In genomic region chr9:16353049-16353724, GRCm38 (mm10) we compare ENCODE assay signal across 12 mouse cellular contexts.
DNase-seq lines count a peak whose midpoint lies in the region; ATAC-seq and TF ChIP-seq lines count a peak whose summit lies in the region.
"Had no signal": no experiment of that assay in that cellular context is flagged by ENCODE, and none has a peak within 500 bp of the region (broad histone marks: within the 10 kb centered on the region; RNA-seq: fewer than 3 reads in every experiment).

No protein-coding gene starts in this region.

- WGBS in forebrain, embryonic 14.5 days, result 8% methylated on average over 4 of the region's 4 CpGs
- 5% methylated on average over 4 of the region's 4 CpGs for WGBS in neural tube, embryonic 13.5 days
- 77% methylated on average over 4 of the region's 4 CpGs for WGBS in thymus, adult 2 months

- no peaks in the 10 kb centered on the region for H3K9me3 ChIP-seq in forebrain, embryonic 14.5 days (replicated peaks; ENCODE audit: control insufficient read depth, low read length)
- no peaks in the 10 kb centered on the region for H3K9me3 ChIP-seq in neural tube, embryonic 13.5 days

- H3K4me1 ChIP-seq in forebrain, embryonic 14.5 days (ENCODE audit: control insufficient read depth, insufficient read depth, low read length), result peaks cover 16% of the 10 kb centered on the region
- H3K4me1 ChIP-seq in neural tube, embryonic 13.5 days (replicated peaks), result peaks cover 20% of the 10 kb centered on the region
- H3K4me1 ChIP-seq in thymus, adult 2 months (replicated peaks; ENCODE audit: control insufficient read depth, insufficient read depth, low read length), result no peaks in the 10 kb centered on the region

- no peak overlapping the region for H3K4me3 ChIP-seq in forebrain, embryonic 14.5 days (ENCODE audit: low read depth, low read length)
- H3K4me3 ChIP-seq in neural tube, embryonic 13.5 days, result no peak overlapping the region
- H3K4me3 ChIP-seq in thymus, adult 2 months (ENCODE audit: control insufficient read depth, insufficient read depth, low read length), result no peak overlapping the region

- peak; percentile 77 for DNase-seq in brain, embryonic 14.5 days (ENCODE audit: low read depth)
- DNase-seq in forebrain, embryonic 14.5 days (ENCODE audit: low spot score), result peak; percentile 66
- DNase-seq in mesoderm, embryonic 11.5 days (ENCODE audit: low read depth, low spot score), result peak; percentile 58
- no peak for DNase-seq in right cerebral cortex, adult 18-20 months
- no peak for DNase-seq in layer of hippocampus, postnatal 10 days (ENCODE audit: low spot score in 2 of 2)
- no peak for DNase-seq in thymus, adult 2 months
- DNase-seq in left cerebral cortex, adult 18-20 months (ENCODE audit: low spot score in 2 of 2), result no peak
- DNase-seq: cerebellum, postnatal 36 days; heart, postnatal 14 days; layer of hippocampus, postnatal 36 days; lung, adult 2 months had no signal

- no peak for TF ChIP-seq POLR2A in brain, embryonic 14.5 days (IDR thresholded peaks at IDR 0.05; ENCODE audit: borderline replicate concordance, extremely low read depth, insufficient read depth, insufficient read length, poor library complexity, severe bottlenecking)
- no peak for TF ChIP-seq POLR2A in thymus, adult 2 months (IDR thresholded peaks at IDR 0.05; ENCODE audit: control insufficient read depth, extremely low read depth, insufficient read depth, low read length, poor library complexity)

- no peak overlapping the region for H3K9ac ChIP-seq in forebrain, embryonic 14.5 days (ENCODE audit: low read length)
- H3K9ac ChIP-seq in neural tube, embryonic 13.5 days, result no peak overlapping the region

- H3K4me2 ChIP-seq in forebrain, embryonic 14.5 days (ENCODE audit: low read length), result peak overlapping the region; percentile 28; the same call in 1 of the 2 replicates
- H3K4me2 ChIP-seq in neural tube, embryonic 13.5 days, result 0 out of 2 replicates have a peak overlapping the region, but pooled peaks have one; percentile 1

- H3K27ac ChIP-seq in forebrain, embryonic 14.5 days (ENCODE audit: low read depth, low read length), result peak overlapping the region; percentile 59
- H3K27ac ChIP-seq in neural tube, embryonic 13.5 days (replicated peaks), result 0 out of 2 replicates have a peak overlapping the region, but pooled peaks have one; percentile 0
- no peak overlapping the region for H3K27ac ChIP-seq in thymus, adult 2 months (ENCODE audit: control insufficient read depth, insufficient read depth, low read length)

- H3K27me3 ChIP-seq in forebrain, embryonic 14.5 days (replicated peaks; ENCODE audit: control insufficient read depth, insufficient read depth, low read length), result no peaks in the 10 kb centered on the region
- no peaks in the 10 kb centered on the region for H3K27me3 ChIP-seq in neural tube, embryonic 13.5 days
- no peaks in the 10 kb centered on the region for H3K27me3 ChIP-seq in thymus, adult 2 months (ENCODE audit: control insufficient read depth, insufficient read depth, low read length)

- TF ChIP-seq CTCF in brain, embryonic 14.5 days (IDR thresholded peaks at IDR 0.05; ENCODE audit: borderline replicate concordance, extremely low read depth, insufficient read depth, insufficient read length), result no peak
- no peak for TF ChIP-seq CTCF in thymus, adult 2 months (IDR thresholded peaks at IDR 0.05; ENCODE audit: borderline replicate concordance, control insufficient read depth, extremely low read depth, insufficient read depth, low read length, poor library complexity)

- ATAC-seq in forebrain, embryonic 14.5 days, result peak; percentile 72
- ATAC-seq in neural tube, embryonic 13.5 days (ENCODE audit: low read depth), result peak; percentile 20; the same call in 1 of the 2 replicates

- H3K36me3 ChIP-seq in forebrain, embryonic 14.5 days (ENCODE audit: control insufficient read depth, insufficient read depth, low read length), result no peaks in the 10 kb centered on the region
- H3K36me3 ChIP-seq in neural tube, embryonic 13.5 days, result no peaks in the 10 kb centered on the region
- no peaks in the 10 kb centered on the region for H3K36me3 ChIP-seq in thymus, adult 2 months (ENCODE audit: control insufficient read depth, insufficient read depth, low read length)

Comparison
In these comparisons a context has a peak if more than half of its experiments do, and no peak if none do; other contexts are left out.
1. DNase-seq: peak in brain, embryonic 14.5 days (single experiment), forebrain, embryonic 14.5 days (single experiment) and mesoderm, embryonic 11.5 days (single experiment); none in right cerebral cortex, adult 18-20 months (single experiment), layer of hippocampus, postnatal 10 days (0 of 2), thymus, adult 2 months (single experiment) and left cerebral cortex, adult 18-20 months (0 of 2).